Mouse (Mus musculus): ENCODE measurements around the gene Mef2c.

DNA sequence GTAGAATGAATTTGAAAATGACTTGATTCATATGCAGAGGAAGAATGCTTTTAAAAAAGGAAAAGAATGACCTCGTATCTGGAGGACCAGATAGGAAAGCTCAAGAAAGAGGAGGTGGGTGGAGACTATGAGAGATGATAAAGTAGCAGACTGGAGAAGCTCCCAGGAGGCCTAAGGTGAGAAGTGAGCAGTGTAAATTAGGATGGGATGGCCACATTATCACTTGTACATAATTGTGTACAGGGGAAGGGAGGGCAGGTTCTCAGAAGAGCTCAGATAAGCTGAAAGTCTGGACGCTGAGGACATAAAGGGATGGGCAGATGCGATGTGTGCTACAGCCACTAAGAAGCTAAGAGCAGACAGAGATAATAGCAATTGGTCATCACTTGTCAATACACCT lies 124.3 kb downstream of the Mef2c start:
- TF ChIP-seq CTCF (IDR thresholded peaks at IDR 0.05; ENCODE audit: control insufficient read depth, insufficient read depth, insufficient replicate concordance, low read depth, low read length) (no peak), POLR2A (IDR thresholded peaks at IDR 0.05; ENCODE audit: control insufficient read depth, low read depth, low read length) (no peak)

Data from testis, adult 2 months (tissue).